Mouse (Mus musculus) myocyte (in vitro differentiated cells): Measurements from ENCODE around the gene Timmdc1.

ENCODE experiments used
- CEBPB ChIP-seq: IDR thresholded peaks from 2 replicates; pipeline ENCODE4 v1.6.1; 2011; ENCODE audit warnings: mild to moderate bottlenecking, moderate library complexity; ENCODE audit not compliant: poor library complexity, insufficient read depth, severe bottlenecking
- MAX ChIP-seq: IDR thresholded peaks from one replicate; pipeline ENCODE4 v1.6.1; 2011; ENCODE audit warnings: low read depth, mild to moderate bottlenecking, control low read depth
- MYOD1 ChIP-seq, 3 experiments: IDR thresholded peaks; one replicate each; pipeline ENCODE4 v1.6.1; 2011; ENCODE audit warnings: control low read depth in 2 of 3, low read depth in 2 of 3, mild to moderate bottlenecking in 2 of 3, moderate library complexity in 1 of 3; ENCODE audit not compliant: insufficient read length in 2 of 3, control insufficient read depth in 1 of 3
- MYOG ChIP-seq, 3 experiments: IDR thresholded peaks; one replicate each; pipeline ENCODE4 v1.6.1; 2011; ENCODE audit warnings: control low read depth in 2 of 3, low read depth in 2 of 3, mild to moderate bottlenecking in 2 of 3; ENCODE audit not compliant: insufficient read length in 2 of 3, control insufficient read depth in 1 of 3, insufficient read depth in 1 of 3
- POLR2A ChIP-seq: IDR thresholded peaks from one replicate; pipeline ENCODE4 v1.6.1; 2011; ENCODE audit warnings: low read depth, mild to moderate bottlenecking, control low read depth, moderate library complexity; ENCODE audit not compliant: insufficient read length
- POLR2AphosphoS2 ChIP-seq: IDR thresholded peaks from one replicate; pipeline ENCODE4 v1.6.1; 2011; ENCODE audit warnings: low read depth, control low read depth; ENCODE audit not compliant: insufficient read length
- REST ChIP-seq: IDR thresholded peaks from one replicate; pipeline ENCODE4 v1.6.1; 2011; ENCODE audit warnings: mild to moderate bottlenecking, control low read depth, moderate library complexity; ENCODE audit not compliant: insufficient read depth, insufficient read length
- SRF ChIP-seq: IDR thresholded peaks from one replicate; pipeline ENCODE4 v1.6.1; 2011; ENCODE audit warnings: low read depth; ENCODE audit not compliant: control insufficient read depth, insufficient read length
- TCF12 ChIP-seq: IDR thresholded peaks from one replicate; pipeline ENCODE4 v1.6.1; 2011; ENCODE audit warnings: mild to moderate bottlenecking, control low read depth; ENCODE audit not compliant: poor library complexity, insufficient read depth, severe bottlenecking
- TCF3 ChIP-seq: IDR thresholded peaks from one replicate; pipeline ENCODE4 v1.6.1; 2011; ENCODE audit warnings: low read depth, control low read depth; ENCODE audit not compliant: insufficient read length
- USF1 ChIP-seq: IDR thresholded peaks from one replicate; pipeline ENCODE4 v1.6.1; 2011; ENCODE audit warnings: low read depth, mild to moderate bottlenecking, control low read depth, moderate library complexity

GRCm38 (mm10) chr16:38558221-38558748 lies 35.8 kb upstream of the Timmdc1 start, which contains the start of gene Tmem39a:
- no peak for TF ChIP-seq USF1
- no peak for TF ChIP-seq MAX
- no peak for TF ChIP-seq SRF
- TF ChIP-seq REST: no peak
- no peak for TF ChIP-seq POLR2A
- no peak for TF ChIP-seq CEBPB
- no peak for TF ChIP-seq TCF12
- no peak for TF ChIP-seq MYOG (IDR thresholded peaks at IDR 0.05; ENCODE audit: control insufficient read depth in 1 of 3, insufficient read depth in 1 of 3, insufficient read length in 2 of 3, low read depth in 2 of 3)
- no peak for TF ChIP-seq POLR2AphosphoS2
- no peak for TF ChIP-seq MYOD1 (IDR thresholded peaks at IDR 0.05; ENCODE audit: control insufficient read depth in 1 of 3, insufficient read length in 2 of 3, low read depth in 2 of 3)
- no peak for TF ChIP-seq TCF3
